Mouse (Mus musculus) activated CD4-positive, CD25-positive, alpha-beta regulatory T cell, adult 4 months (primary cell): ENCODE results near the gene Spata18. TPM values are rescaled to one million over a fixed set of nuclear protein-coding genes. Genes with fewer than 3 reads are reported as not detected.

Experiments
- ATAC-seq: one replicate; pipeline ENCODE4 v1.8.0; 2017
- polyA plus RNA-seq, 2 experiments: library from polyadenylated mRNA; unstranded; fragments of 100-300 nt; shearing (Covaris generic); gene quantifications; one replicate each; pipeline ENCODE4 v1.2.1; 2017

Gene Spata18
- polyA plus RNA-seq = not detected

- no peak for ATAC-seq
Measured at GRCm38 (mm10) chr5:73651061-73651854, at the start of gene Spata18. TSS of gene Spata18 (plus strand) at chr5:73651379.

- no peak for ATAC-seq
Measured at GRCm38 (mm10) chr5:73602865-73603264, 48.3 kb upstream of the Spata18 start.

- no peak for ATAC-seq
Measured at GRCm38 (mm10) chr5:73604542-73604941, 46.6 kb upstream of the Spata18 start.

- no peak for ATAC-seq
Measured at GRCm38 (mm10) chr5:73604964-73605363, 46.2 kb upstream of the Spata18 start.

- ATAC-seq = no peak
Measured at GRCm38 (mm10) chr5:73611071-73611470, 40.1 kb upstream of the Spata18 start.

GRCm38 (mm10) chr5:73613296-73613695 is 37.9 kb upstream of the Spata18 start:
- no peak for ATAC-seq

GRCm38 (mm10) chr5:73615211-73615610 is 36.0 kb upstream of the Spata18 start:
- ATAC-seq = no peak

GRCm38 (mm10) chr5:73618969-73619368 is 32.2 kb upstream of the Spata18 start:
- ATAC-seq = no peak

- ATAC-seq = no peak
Measured at GRCm38 (mm10) chr5:73625505-73625904, 25.7 kb upstream of the Spata18 start.

GRCm38 (mm10) chr5:73626842-73627241 is 24.3 kb upstream of the Spata18 start:
- ATAC-seq = no peak

- no peak for ATAC-seq
Measured at GRCm38 (mm10) chr5:73627559-73627958, 23.6 kb upstream of the Spata18 start.

- ATAC-seq = no peak
Measured at GRCm38 (mm10) chr5:73627991-73628390, 23.2 kb upstream of the Spata18 start.

GRCm38 (mm10) chr5:73630141-73630540 is 21.0 kb upstream of the Spata18 start:
- ATAC-seq = peak; percentile 73

GRCm38 (mm10) chr5:73631001-73631558 is 20.1 kb upstream of the Spata18 start:
- no peak for ATAC-seq

- ATAC-seq = no peak
Measured at GRCm38 (mm10) chr5:73632291-73632690, 18.9 kb upstream of the Spata18 start, which contains the start of gene Lrrc66. TSS of gene Lrrc66 (minus strand) at chr5:73632526.

GRCm38 (mm10) chr5:73633141-73633540 is 18.0 kb upstream of the Spata18 start:
- no peak for ATAC-seq

- peak; percentile 70 for ATAC-seq
Measured at GRCm38 (mm10) chr5:73637337-73638107, 13.7 kb upstream of the Spata18 start.

- no peak for ATAC-seq
Measured at GRCm38 (mm10) chr5:73641058-73641457, 10.1 kb upstream of the Spata18 start.

- peak; percentile 35 for ATAC-seq
Measured at GRCm38 (mm10) chr5:73642091-73642490, 9.1 kb upstream of the Spata18 start.

- ATAC-seq = peak; percentile 72
Measured at GRCm38 (mm10) chr5:73647261-73647900, 3.8 kb upstream of the Spata18 start, which contains the start of gene Sgcb. TSS of gene Sgcb (minus strand) at chr5:73647790.

GRCm38 (mm10) chr5:73650365-73650964 is 714 bp upstream of the Spata18 start:
- ATAC-seq = no peak

GRCm38 (mm10) chr5:73651855-73652201 is 649 bp downstream of the Spata18 start:
- ATAC-seq = no peak
